Comparison of ENCODE assay signal across 8 mouse cellular contexts in genomic region chr7:82648353-82649080, GRCm38 (mm10). TPM values are rescaled to one million over a fixed set of nuclear protein-coding genes. Genes with fewer than 3 reads are reported as not detected.
DNase-seq lines count a peak whose midpoint lies in the region; ATAC-seq lines count a peak whose summit lies in the region.

Gene Saxo2, minus strand, starts transcription at chr7:82648528.
Gene Efl1, plus strand, starts transcription at chr7:82648614.

- no peaks in the 10 kb centered on the region for H3K27me3 ChIP-seq in forebrain, embryonic 11.5 days (ENCODE audit: control insufficient read depth, insufficient read depth, low read length)
- H3K27me3 ChIP-seq in heart, embryonic 16.5 days (ENCODE audit: control insufficient read depth, insufficient read depth, low read length) = no peaks in the 10 kb centered on the region
- H3K27me3 ChIP-seq in liver, embryonic 15.5 days = no peaks in the 10 kb centered on the region
- H3K27me3 ChIP-seq in neural tube, embryonic 12.5 days (replicated peaks) = no peaks in the 10 kb centered on the region

- peak within 1 kb of the TSS; percentile 76 for H3K4me3 ChIP-seq in forebrain, embryonic 11.5 days (ENCODE audit: low read depth, low read length)
- H3K4me3 ChIP-seq in heart, embryonic 16.5 days (ENCODE audit: low read length) = peak within 1 kb of the TSS; percentile 74
- H3K4me3 ChIP-seq in liver, embryonic 15.5 days (replicated peaks) = peak within 1 kb of the TSS; percentile 83
- H3K4me3 ChIP-seq in neural tube, embryonic 12.5 days = peak within 1 kb of the TSS; percentile 79

- ATAC-seq in forebrain, embryonic 11.5 days (replicated peaks; ENCODE audit: low FRiP score) = peak; percentile 99
- peak; percentile 96 for ATAC-seq in heart, embryonic 16.5 days (replicated peaks; ENCODE audit: extremely low read depth, insufficient read depth, low FRiP score)
- ATAC-seq in liver, embryonic 15.5 days (ENCODE audit: insufficient read depth) = peak; percentile 93
- peak; percentile 99 for ATAC-seq in neural tube, embryonic 12.5 days (ENCODE audit: low FRiP score, low read depth)

- peak within 1 kb of the TSS; percentile 57 for H3K4me2 ChIP-seq in forebrain, embryonic 11.5 days (ENCODE audit: low read depth, low read length, severe bottlenecking)
- H3K4me2 ChIP-seq in heart, embryonic 16.5 days (ENCODE audit: low read depth, low read length) = peak within 1 kb of the TSS; percentile 72
- peak within 1 kb of the TSS; percentile 85 for H3K4me2 ChIP-seq in liver, embryonic 15.5 days
- H3K4me2 ChIP-seq in neural tube, embryonic 12.5 days (replicated peaks) = peak within 1 kb of the TSS; percentile 83

- no peak within 1 kb of the TSS for H3K27ac ChIP-seq in forebrain, embryonic 11.5 days (ENCODE audit: low read depth, low read length)
- H3K27ac ChIP-seq in heart, embryonic 16.5 days (ENCODE audit: low read length) = peak within 1 kb of the TSS; percentile 38; the same call in 1 of the 2 replicates
- H3K27ac ChIP-seq in liver, embryonic 15.5 days (replicated peaks) = peak within 1 kb of the TSS; percentile 58
- no peak within 1 kb of the TSS for H3K27ac ChIP-seq in neural tube, embryonic 12.5 days

- peak within 1 kb of the TSS; percentile 65 for H3K9ac ChIP-seq in forebrain, embryonic 11.5 days (ENCODE audit: low read length)
- H3K9ac ChIP-seq in heart, embryonic 16.5 days (ENCODE audit: low read length) = peak within 1 kb of the TSS; percentile 78
- H3K9ac ChIP-seq in liver, embryonic 15.5 days = peak within 1 kb of the TSS; percentile 67
- peak within 1 kb of the TSS; percentile 61 for H3K9ac ChIP-seq in neural tube, embryonic 12.5 days

- peak; percentile 94 to 97 for DNase-seq in CD8-positive naive resting alpha-beta T cell, adult 2 months (ENCODE audit: low read depth in 2 of 2, low spot score in 2 of 2)
- peak; percentile 90 for DNase-seq in c-Kit-positive CD71-negative TER-119-negative erythroid progenitor cells, embryonic 14.5 days (ENCODE audit: low read depth)
- DNase-seq in forebrain, embryonic 11.5 days (ENCODE audit: low spot score) = peak; percentile 97
- DNase-seq in kidney, postnatal 36 days = peak; percentile 97 to 99
- peak; percentile 94 for DNase-seq in telencephalon, adult 2 months (ENCODE audit: low read depth, low spot score)

- under 1% methylated on average over 44 of the region's 46 CpGs for WGBS in forebrain, embryonic 11.5 days
- WGBS in heart, embryonic 16.5 days = under 1% methylated on average over 46 of the region's 46 CpGs
- under 1% methylated on average over 46 of the region's 46 CpGs for WGBS in liver, embryonic 15.5 days (ENCODE audit: insufficient replicate concordance)
- under 1% methylated on average over 46 of the region's 46 CpGs for WGBS in neural tube, embryonic 12.5 days

- no peaks in the 10 kb centered on the region for H3K9me3 ChIP-seq in forebrain, embryonic 11.5 days (ENCODE audit: control insufficient read depth, low read length)
- H3K9me3 ChIP-seq in heart, embryonic 16.5 days (replicated peaks; ENCODE audit: control insufficient read depth, low read length) = no peaks in the 10 kb centered on the region
- H3K9me3 ChIP-seq in liver, embryonic 15.5 days (replicated peaks) = no peaks in the 10 kb centered on the region
- H3K9me3 ChIP-seq in neural tube, embryonic 12.5 days = no peaks in the 10 kb centered on the region

- H3K36me3 ChIP-seq in forebrain, embryonic 11.5 days (ENCODE audit: control insufficient read depth, insufficient read depth, low read length) = no peaks in the 10 kb centered on the region
- H3K36me3 ChIP-seq in heart, embryonic 16.5 days (ENCODE audit: control insufficient read depth, insufficient read depth) = no peaks in the 10 kb centered on the region
- peaks cover 3% of the 10 kb centered on the region; the same call in 1 of the 2 replicates for H3K36me3 ChIP-seq in liver, embryonic 15.5 days (replicated peaks)
- H3K36me3 ChIP-seq in neural tube, embryonic 12.5 days = peaks cover 9% of the 10 kb centered on the region; the same call in 1 of the 2 replicates

- H3K4me1 ChIP-seq in forebrain, embryonic 11.5 days (replicated peaks; ENCODE audit: control insufficient read depth, insufficient read depth, low read length) = 0 out of 2 replicates have a peak, but pooled peaks cover 5% of the 10 kb centered on the region
- peaks cover 5% of the 10 kb centered on the region; the same call in 1 of the 2 replicates for H3K4me1 ChIP-seq in heart, embryonic 16.5 days (ENCODE audit: control insufficient read depth, insufficient read depth, low read length)
- peaks cover 11% of the 10 kb centered on the region for H3K4me1 ChIP-seq in liver, embryonic 15.5 days (replicated peaks)
- H3K4me1 ChIP-seq in neural tube, embryonic 12.5 days = peaks cover 16% of the 10 kb centered on the region

RNA-seq across cellular contexts. Expression of gene Saxo2, which starts in this region (rescaled TPM):
- 6.4 and 7.8 TPM in 2 replicates for polyA plus RNA-seq in forebrain, embryonic 11.5 days (2014; fragmentation: Nextera tagmentation; extraction: Ambion mirVana)
- polyA plus RNA-seq in heart, embryonic 16.5 days (2015; fragmentation: Nextera tagmentation; extraction: Ambion mirVana) = 6.6 and 8.7 TPM in 2 replicates
- 0.38 and 0.41 TPM in 2 replicates for polyA plus RNA-seq in liver, embryonic 15.5 days (2015; fragmentation: Nextera tagmentation; extraction: Ambion mirVana)
- polyA plus RNA-seq in neural tube, embryonic 12.5 days (2016; fragmentation: Nextera tagmentation; extraction: Ambion mirVana) = 10.9 and 12.7 TPM in 2 replicates

RNA-seq across cellular contexts. Expression of gene Efl1, which starts in this region (rescaled TPM):
- 18.6 and 21.1 TPM in 2 replicates for polyA plus RNA-seq in forebrain, embryonic 11.5 days (2014; fragmentation: Nextera tagmentation; extraction: Ambion mirVana)
- polyA plus RNA-seq in heart, embryonic 16.5 days (2015; fragmentation: Nextera tagmentation; extraction: Ambion mirVana) = 15.0 and 17.4 TPM in 2 replicates
- polyA plus RNA-seq in liver, embryonic 15.5 days (2015; fragmentation: Nextera tagmentation; extraction: Ambion mirVana) = 8.6 and 9.8 TPM in 2 replicates
- polyA plus RNA-seq in neural tube, embryonic 12.5 days (2016; fragmentation: Nextera tagmentation; extraction: Ambion mirVana) = 19.0 and 21.0 TPM in 2 replicates

Comparison
In these comparisons a context has a peak if more than half of its experiments do, and no peak if none do; other contexts are left out.
1. H3K27ac ChIP-seq: peak in heart, embryonic 16.5 days (single experiment) and liver, embryonic 15.5 days (single experiment); none in forebrain, embryonic 11.5 days (single experiment) and neural tube, embryonic 12.5 days (single experiment).
2. Peak in every context shown above with its lines, with median percentiles within 50 percentile points of each other: DNase-seq, ATAC-seq, H3K4me2 ChIP-seq, H3K4me3 ChIP-seq and H3K9ac ChIP-seq.